Mouse (Mus musculus) gastrocnemius, postnatal 4 days (tissue): ENCODE results near the gene Atf7ip. TPM values are rescaled to one million over a fixed set of nuclear protein-coding genes. Genes with fewer than 3 reads are reported as not detected.
"Not testable (repeated sequence)": the region's sequence is repeated elsewhere in the genome, so short reads cannot be mapped to it uniquely, and the experiment has no call there.

ENCODE experiments used
- DNase-seq, 2 experiments: peaks; one replicate each; pipeline ENCODE4 v3.0.0; 2021 to 2022; ENCODE audit warnings: low spot score in 2 of 2, mixed read lengths in 2 of 2
- long read RNA-seq, 2 experiments: library from polyadenylated mRNA; stranded (forward); transcript quantifications; one replicate each; pipeline ENCODE4 v2.0.0; 2021
- total RNA-seq, 2 experiments: library from RNA; stranded (reverse); gene quantifications; 2 replicates each; pipeline ENCODE4 v1.2.3; 2021

The Atf7ip gene
- 100 to 1,000 TPM in 1 of 2 experiments, 10 to 100 TPM in 1; 85.1 to 102 TPM for total RNA-seq
- long read RNA-seq, experiment 1, full-length matches to known transcripts, result 5 of 10 reads
- long read RNA-seq, experiment 1, partial matches to known transcripts, result 1 of 10 reads
- long read RNA-seq, experiment 1, other reads (novel, unspliced or antisense), result 4 of 10 reads
- long read RNA-seq, experiment 2, partial matches to known transcripts, result 1 of 3 reads
- long read RNA-seq, experiment 2, other reads (novel, unspliced or antisense), result 2 of 3 reads

GRCm38 (mm10) chr6:136505867-136506266 lies at the start of gene Atf7ip:
Gene Atf7ip (plus strand): TSS chr6:136506167.
- not testable (repeated sequence) for DNase-seq

- no peak for DNase-seq
Observed at GRCm38 (mm10) chr6:136456302-136456701, 49.7 kb upstream of the Atf7ip start.

GRCm38 (mm10) chr6:136459156-136459555 lies 46.8 kb upstream of the Atf7ip start:
- DNase-seq, result no peak

- DNase-seq, result no peak
Observed at GRCm38 (mm10) chr6:136463491-136463890, 42.5 kb upstream of the Atf7ip start.

GRCm38 (mm10) chr6:136464121-136464621 lies 41.8 kb upstream of the Atf7ip start:
- DNase-seq, result peak in 1 of 2 experiments; percentile 23

- no peak for DNase-seq
Observed at GRCm38 (mm10) chr6:136465021-136465420, 40.9 kb upstream of the Atf7ip start.

GRCm38 (mm10) chr6:136465959-136466381 lies 40.0 kb upstream of the Atf7ip start:
- DNase-seq, result peak in 1 of 2 experiments; percentile 69

GRCm38 (mm10) chr6:136466956-136467750 lies 38.8 kb upstream of the Atf7ip start:
- peak; percentile 79 to 85 for DNase-seq

- DNase-seq, result no peak
Observed at GRCm38 (mm10) chr6:136467837-136468236, 38.1 kb upstream of the Atf7ip start.

- peak; percentile 84 to 94 for DNase-seq
Observed at GRCm38 (mm10) chr6:136468401-136468912, 37.5 kb upstream of the Atf7ip start.

GRCm38 (mm10) chr6:136468974-136469792 lies 36.8 kb upstream of the Atf7ip start:
- no peak for DNase-seq

GRCm38 (mm10) chr6:136469807-136470206 lies 36.2 kb upstream of the Atf7ip start:
- DNase-seq, result no peak

GRCm38 (mm10) chr6:136470321-136471230 lies 35.4 kb upstream of the Atf7ip start:
- DNase-seq, result peak; percentile 66 to 79

GRCm38 (mm10) chr6:136471601-136472000 lies 34.4 kb upstream of the Atf7ip start:
- no peak for DNase-seq

- DNase-seq, result no peak
Observed at GRCm38 (mm10) chr6:136472779-136473178, 33.2 kb upstream of the Atf7ip start.

GRCm38 (mm10) chr6:136473472-136474129 lies 32.4 kb upstream of the Atf7ip start:
- no peak for DNase-seq

- DNase-seq, result no peak
Observed at GRCm38 (mm10) chr6:136475171-136475860, 30.7 kb upstream of the Atf7ip start.

GRCm38 (mm10) chr6:136477878-136478277 lies 28.1 kb upstream of the Atf7ip start:
- DNase-seq, result no peak

- no peak for DNase-seq
Observed at GRCm38 (mm10) chr6:136483531-136483930, 22.4 kb upstream of the Atf7ip start.
